In the genomic region with DNA sequence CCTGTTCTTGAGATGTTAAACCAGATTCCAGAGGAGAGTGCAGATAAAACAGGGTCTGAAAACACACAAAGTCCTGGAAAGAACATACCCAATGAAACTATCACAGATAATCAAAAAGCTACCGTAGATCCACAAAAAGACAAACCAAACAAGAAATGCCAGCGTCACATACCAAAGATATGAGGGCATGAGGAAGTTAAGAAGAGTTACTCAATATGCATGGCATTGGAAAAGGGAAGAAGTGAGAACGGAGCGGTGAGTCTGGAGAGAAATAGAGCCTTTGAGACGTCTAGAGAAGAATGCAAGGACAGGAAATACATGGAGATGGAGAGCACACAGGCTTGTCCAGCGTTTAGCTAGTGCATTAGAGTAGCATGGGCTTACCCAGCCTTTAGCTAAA, we compare ENCODE assay signal across 19 mouse cellular contexts.
DNase-seq lines count a peak whose midpoint lies in the region; ATAC-seq lines count a peak whose summit lies in the region.
"Had no signal": no experiment of that assay in that cellular context is flagged by ENCODE, and none has a peak within 500 bp of the region (broad histone marks: within the 10 kb centered on the region; RNA-seq: fewer than 3 reads in every experiment).

No protein-coding gene starts in this region.

- no peak for DNase-seq in heart, adult 8-10 months (ENCODE audit: low spot score)
- DNase-seq in midbrain, embryonic 11.5 days (ENCODE audit: low spot score, missing footprints): peak; percentile 75
- DNase-seq in limb, embryonic 11.5 days (ENCODE audit: low spot score): no peak
- no peak for DNase-seq in frontal cortex, postnatal 25 days (ENCODE audit: low spot score in 2 of 2)
- no peak for DNase-seq in urinary bladder, postnatal 36 days (ENCODE audit: low spot score in 2 of 2)
- DNase-seq: adrenal gland, postnatal 36 days; cerebellum, adult 2 months; gastrocnemius, postnatal 10 days; kidney, postnatal 14 days; liver, embryonic 13.5 days; spleen, adult 18-20 months; thymus, postnatal 14 days had no signal

- no peaks in the 10 kb centered on the region for H3K9me3 ChIP-seq in heart, embryonic 16.5 days (replicated peaks; ENCODE audit: control insufficient read depth, low read length)
- H3K9me3 ChIP-seq in midbrain, embryonic 11.5 days (ENCODE audit: control insufficient read depth, low read length): no peaks in the 10 kb centered on the region
- H3K9me3 ChIP-seq in midbrain, embryonic 16.5 days (replicated peaks; ENCODE audit: control insufficient read depth, low read length, poor library complexity, severe bottlenecking): no peaks in the 10 kb centered on the region
- no peaks in the 10 kb centered on the region for H3K9me3 ChIP-seq in limb, embryonic 11.5 days (ENCODE audit: control insufficient read depth, low read length)
- H3K9me3 ChIP-seq: forebrain, embryonic 10.5 days; G1E; hindbrain, embryonic 10.5 days; liver, embryonic 13.5 days had no signal

- no peak overlapping the region for H3K9ac ChIP-seq in heart, embryonic 16.5 days (ENCODE audit: low read length)
- H3K9ac ChIP-seq in midbrain, embryonic 11.5 days (ENCODE audit: low read length): no peak overlapping the region
- H3K9ac ChIP-seq in midbrain, embryonic 16.5 days (ENCODE audit: low read depth, low read length): no peak overlapping the region
- no peak overlapping the region for H3K9ac ChIP-seq in limb, embryonic 11.5 days (ENCODE audit: low read length)
- H3K9ac ChIP-seq: liver, embryonic 13.5 days had no signal

- WGBS in heart, embryonic 16.5 days: 49% methylated on average over 6 of the region's 6 CpGs
- 87% methylated on average over 6 of the region's 6 CpGs for WGBS in midbrain, embryonic 11.5 days
- WGBS in midbrain, embryonic 16.5 days: 86% methylated on average over 6 of the region's 6 CpGs
- WGBS in limb, embryonic 11.5 days: 69% methylated on average over 6 of the region's 6 CpGs

- no peaks in the 10 kb centered on the region for H3K27me3 ChIP-seq in heart, embryonic 16.5 days (ENCODE audit: control insufficient read depth, insufficient read depth, low read length)
- no peaks in the 10 kb centered on the region for H3K27me3 ChIP-seq in midbrain, embryonic 11.5 days (ENCODE audit: control insufficient read depth, insufficient read depth, low read length)
- no peaks in the 10 kb centered on the region for H3K27me3 ChIP-seq in midbrain, embryonic 16.5 days (ENCODE audit: control insufficient read depth, insufficient read depth, low read depth, low read length)
- H3K27me3 ChIP-seq in limb, embryonic 11.5 days (ENCODE audit: control insufficient read depth, insufficient read depth, low read length): no peaks in the 10 kb centered on the region
- H3K27me3 ChIP-seq: liver, embryonic 13.5 days had no signal

- H3K4me3 ChIP-seq in heart, embryonic 16.5 days (ENCODE audit: low read length): no peak overlapping the region
- no peak overlapping the region for H3K4me3 ChIP-seq in midbrain, embryonic 11.5 days (ENCODE audit: low read depth, low read length)
- H3K4me3 ChIP-seq in midbrain, embryonic 16.5 days (ENCODE audit: low read depth, low read length): no peak overlapping the region
- no peak overlapping the region for H3K4me3 ChIP-seq in limb, embryonic 11.5 days (ENCODE audit: low read depth, low read length)
- H3K4me3 ChIP-seq: forebrain, embryonic 10.5 days; hindbrain, embryonic 10.5 days; left cerebral cortex, adult 2 months; liver, embryonic 13.5 days had no signal

- no peak for ATAC-seq in heart, embryonic 16.5 days (replicated peaks; ENCODE audit: extremely low read depth, insufficient read depth, low FRiP score)
- ATAC-seq in midbrain, embryonic 11.5 days (ENCODE audit: low FRiP score): no peak
- no peak for ATAC-seq in midbrain, embryonic 16.5 days
- no peak for ATAC-seq in limb, embryonic 11.5 days (ENCODE audit: insufficient number of reproducible peaks, low FRiP score, low TSS enrichment, low read depth)
- ATAC-seq: CD4-positive, CD25-positive, alpha-beta regulatory T cell, adult 4 months had no signal

- no peaks in the 10 kb centered on the region for H3K36me3 ChIP-seq in heart, embryonic 16.5 days (ENCODE audit: control insufficient read depth, insufficient read depth)
- no peaks in the 10 kb centered on the region for H3K36me3 ChIP-seq in midbrain, embryonic 11.5 days (ENCODE audit: control insufficient read depth, insufficient read depth, low read length)
- H3K36me3 ChIP-seq in midbrain, embryonic 16.5 days (ENCODE audit: control insufficient read depth, insufficient read depth, low read length): no peaks in the 10 kb centered on the region
- no peaks in the 10 kb centered on the region for H3K36me3 ChIP-seq in limb, embryonic 11.5 days (ENCODE audit: control insufficient read depth, insufficient read depth, low read length)
- H3K36me3 ChIP-seq: forebrain, embryonic 10.5 days; G1E; hindbrain, embryonic 10.5 days; liver, embryonic 13.5 days had no signal

- H3K4me1 ChIP-seq in heart, embryonic 16.5 days (ENCODE audit: control insufficient read depth, insufficient read depth, low read length): peaks cover 5% of the 10 kb centered on the region
- H3K4me1 ChIP-seq in midbrain, embryonic 11.5 days (ENCODE audit: control insufficient read depth, insufficient read depth, low read length): peaks cover 2% of the 10 kb centered on the region; the same call in 1 of the 2 replicates
- H3K4me1 ChIP-seq in midbrain, embryonic 16.5 days (ENCODE audit: control insufficient read depth, insufficient read depth, low read length): peaks cover 4% of the 10 kb centered on the region; the same call in 1 of the 2 replicates
- H3K4me1 ChIP-seq in limb, embryonic 11.5 days (ENCODE audit: control insufficient read depth, insufficient read depth, low read length): peaks cover 5% of the 10 kb centered on the region; the same call in 1 of the 2 replicates
- H3K4me1 ChIP-seq: liver, embryonic 13.5 days had no signal

- no peak overlapping the region for H3K4me2 ChIP-seq in heart, embryonic 16.5 days (ENCODE audit: low read depth, low read length)
- no peak overlapping the region for H3K4me2 ChIP-seq in midbrain, embryonic 11.5 days
- no peak overlapping the region for H3K4me2 ChIP-seq in midbrain, embryonic 16.5 days (ENCODE audit: low read length)
- H3K4me2 ChIP-seq in limb, embryonic 11.5 days (ENCODE audit: low read depth, severe bottlenecking): no peak overlapping the region
- H3K4me2 ChIP-seq: liver, embryonic 13.5 days had no signal

- H3K27ac ChIP-seq in heart, embryonic 16.5 days (ENCODE audit: low read length): peak overlapping the region; percentile 63
- H3K27ac ChIP-seq in midbrain, embryonic 11.5 days (ENCODE audit: low read depth, low read length): no peak overlapping the region
- H3K27ac ChIP-seq in midbrain, embryonic 16.5 days (ENCODE audit: low read length): no peak overlapping the region
- H3K27ac ChIP-seq in limb, embryonic 11.5 days (replicated peaks; ENCODE audit: low read depth, low read length): peak overlapping the region; percentile 23; the same call in 1 of the 2 replicates
- H3K27ac ChIP-seq: forebrain, embryonic 10.5 days; hindbrain, embryonic 10.5 days; left cerebral cortex, adult 2 months; liver, embryonic 13.5 days had no signal

Comparison
In these comparisons a context has a peak if more than half of its experiments do, and no peak if none do; other contexts are left out.
1. H3K27ac ChIP-seq: peak in heart, embryonic 16.5 days (single experiment) and limb, embryonic 11.5 days (single experiment); none in midbrain, embryonic 11.5 days (single experiment) and midbrain, embryonic 16.5 days (single experiment).